8 mouse cellular contexts compared by ENCODE assay signal in the genomic region with DNA sequence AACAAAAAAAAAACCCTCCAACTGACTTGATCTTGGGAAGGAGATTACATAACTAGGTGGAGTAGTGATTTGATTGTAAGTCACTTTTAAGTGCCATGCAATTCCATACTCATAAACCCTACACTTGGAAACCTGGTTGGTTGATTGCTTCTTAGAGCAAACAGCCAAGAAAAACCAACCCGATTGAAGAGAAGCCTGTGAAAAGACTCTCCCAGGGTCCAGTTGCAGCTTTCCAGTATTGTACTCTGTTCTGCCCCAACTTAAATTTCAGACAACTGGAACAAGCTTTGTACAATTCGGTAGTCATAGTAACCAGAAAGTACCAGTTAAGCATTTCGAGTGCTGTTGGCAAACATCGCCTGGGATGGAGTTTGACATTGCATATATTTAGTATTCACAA. TPM values are rescaled to one million over a fixed set of nuclear protein-coding genes. Genes with fewer than 3 reads are reported as not detected.
DNase-seq lines count a peak whose midpoint lies in the region; ATAC-seq lines count a peak whose summit lies in the region.

No protein-coding gene starts in this region.

- H3K9me3 ChIP-seq in embryonic facial prominence, embryonic 13.5 days, result no peaks in the 10 kb centered on the region
- no peaks in the 10 kb centered on the region for H3K9me3 ChIP-seq in limb, embryonic 12.5 days
- no peaks in the 10 kb centered on the region for H3K9me3 ChIP-seq in neural tube, embryonic 13.5 days

- H3K27ac ChIP-seq in embryonic facial prominence, embryonic 13.5 days, result peak overlapping the region; percentile 88
- peak overlapping the region; percentile 94 for H3K27ac ChIP-seq in limb, embryonic 12.5 days
- H3K27ac ChIP-seq in neural tube, embryonic 13.5 days (replicated peaks), result peak overlapping the region; percentile 89

- peak; percentile 25 for DNase-seq in retina, embryonic 14.5 days (ENCODE audit: low spot score)
- no peak for DNase-seq in retina, postnatal 1 day
- DNase-seq in cerebellum, postnatal 4 days (ENCODE audit: low spot score in 2 of 2), result no peak
- no peak for DNase-seq in spleen, adult 12 weeks (ENCODE audit: low spot score)

- H3K27me3 ChIP-seq in embryonic facial prominence, embryonic 13.5 days, result no peaks in the 10 kb centered on the region
- no peaks in the 10 kb centered on the region for H3K27me3 ChIP-seq in limb, embryonic 12.5 days
- no peaks in the 10 kb centered on the region for H3K27me3 ChIP-seq in neural tube, embryonic 13.5 days

- no peak for ATAC-seq in embryonic facial prominence, embryonic 13.5 days (ENCODE audit: insufficient number of reproducible peaks, insufficient read depth, low FRiP score, low TSS enrichment, low read depth)
- ATAC-seq in limb, embryonic 12.5 days (ENCODE audit: insufficient number of reproducible peaks, insufficient read depth, low FRiP score, low TSS enrichment, low read depth), result no peak
- no peak for ATAC-seq in neural tube, embryonic 13.5 days (ENCODE audit: low read depth)
- no peak for ATAC-seq in inflammation-experienced regulatory T-cells, adult 6 months

- peak overlapping the region; percentile 97 for H3K9ac ChIP-seq in embryonic facial prominence, embryonic 13.5 days
- peak overlapping the region; percentile 96 for H3K9ac ChIP-seq in limb, embryonic 12.5 days (replicated peaks)
- peak overlapping the region; percentile 96 for H3K9ac ChIP-seq in neural tube, embryonic 13.5 days

- peaks cover 24% of the 10 kb centered on the region for H3K36me3 ChIP-seq in embryonic facial prominence, embryonic 13.5 days
- peaks cover 24% of the 10 kb centered on the region for H3K36me3 ChIP-seq in limb, embryonic 12.5 days
- peaks cover 24% of the 10 kb centered on the region for H3K36me3 ChIP-seq in neural tube, embryonic 13.5 days

- H3K4me1 ChIP-seq in embryonic facial prominence, embryonic 13.5 days, result peaks cover 17% of the 10 kb centered on the region
- H3K4me1 ChIP-seq in limb, embryonic 12.5 days (replicated peaks), result peaks cover 22% of the 10 kb centered on the region
- peaks cover 22% of the 10 kb centered on the region for H3K4me1 ChIP-seq in neural tube, embryonic 13.5 days (replicated peaks)

- peak overlapping the region; percentile 90 for H3K4me3 ChIP-seq in embryonic facial prominence, embryonic 13.5 days
- peak overlapping the region; percentile 91 for H3K4me3 ChIP-seq in limb, embryonic 12.5 days (replicated peaks)
- H3K4me3 ChIP-seq in neural tube, embryonic 13.5 days, result peak overlapping the region; percentile 99

- 21% methylated on average over 4 of the region's 4 CpGs for WGBS in embryonic facial prominence, embryonic 13.5 days
- WGBS in limb, embryonic 12.5 days, result 34% methylated on average over 4 of the region's 4 CpGs
- WGBS in neural tube, embryonic 13.5 days, result 21% methylated on average over 4 of the region's 4 CpGs

- peak overlapping the region; percentile 75 for H3K4me2 ChIP-seq in embryonic facial prominence, embryonic 13.5 days
- H3K4me2 ChIP-seq in limb, embryonic 12.5 days, result peak overlapping the region; percentile 71
- H3K4me2 ChIP-seq in neural tube, embryonic 13.5 days, result peak overlapping the region; percentile 73

RNA-seq across cellular contexts. Expression of a gene that starts 0.8 kb away (rescaled TPM):
- polyA plus RNA-seq in embryonic facial prominence, embryonic 13.5 days (2015; fragmentation: Nextera tagmentation; extraction: Ambion mirVana), result 54.0 and 61.3 TPM in 2 replicates
- polyA plus RNA-seq in limb, embryonic 12.5 days (2016; fragmentation: Nextera tagmentation; extraction: Ambion mirVana), result 61.8 and 62.7 TPM in 2 replicates
- polyA plus RNA-seq in neural tube, embryonic 13.5 days (2015; fragmentation: Nextera tagmentation; extraction: Ambion mirVana), result 152 and 176 TPM in 2 replicates
- 10 to 100 TPM; 63.9 to 72.9 (median 64.9) TPM for polyA plus RNA-seq in inflammation-experienced regulatory T-cells, adult 6 months (2017; shearing (Covaris generic))

RNA-seq across cellular contexts. Expression of a gene that starts 26.0 kb away (rescaled TPM):
- polyA plus RNA-seq in embryonic facial prominence, embryonic 13.5 days (2015; fragmentation: Nextera tagmentation; extraction: Ambion mirVana), result 19.3 and 21.3 TPM in 2 replicates
- 22.1 and 23.4 TPM in 2 replicates for polyA plus RNA-seq in limb, embryonic 12.5 days (2016; fragmentation: Nextera tagmentation; extraction: Ambion mirVana)
- polyA plus RNA-seq in neural tube, embryonic 13.5 days (2015; fragmentation: Nextera tagmentation; extraction: Ambion mirVana), result 10.7 and 11.3 TPM in 2 replicates
- under 1 TPM; 0.15 to 0.28 (median 0.19) TPM for polyA plus RNA-seq in inflammation-experienced regulatory T-cells, adult 6 months (2017; shearing (Covaris generic))
